Mouse (Mus musculus) embryonic facial prominence, embryonic 12.5 days (tissue): ENCODE measurements at regions not wholly inside any gene's neighbourhood (a gene's known extent, or its start where the extent isn't known, plus 50 kb on each side); places are given as distances from the start of the nearest gene placed in this dataset.
"Not testable (repeated sequence)": the region's sequence is repeated elsewhere in the genome, so short reads cannot be mapped to it uniquely, and the experiment has no call there.

ENCODE experiments used
- ATAC-seq: fragments of 200-750 bp; cut with Nextera tagmentation; 2 replicates; pipeline ENCODE4 v1.8.0; 2017; ENCODE audit not compliant: insufficient number of reproducible peaks, insufficient read depth, low FRiP score, low TSS enrichment
- H3K27ac ChIP-seq: fragments of 300-500 bp; sonication (generic); 2 replicates; pipeline ENCODE4 v1.5.1; 2016; ENCODE audit warnings: mild to moderate bottlenecking
- H3K27me3 ChIP-seq: fragments of 300-500 bp; sonication (generic); 2 replicates; pipeline ENCODE4 v1.6.1; 2016; ENCODE audit warnings: mild to moderate bottlenecking, moderate library complexity
- H3K36me3 ChIP-seq: fragments of 300-500 bp; sonication (generic); 2 replicates; pipeline ENCODE4 v1.6.1; 2016; ENCODE audit warnings: mild to moderate bottlenecking
- H3K4me1 ChIP-seq: fragments of 300-500 bp; sonication (generic); 2 replicates; pipeline ENCODE4 v1.6.1; 2016
- H3K4me2 ChIP-seq: fragments of 300-500 bp; sonication (generic); replicated peaks from 2 replicates; pipeline ENCODE4 v1.6.1; 2016; ENCODE audit warnings: mild to moderate bottlenecking, moderate library complexity
- H3K4me3 ChIP-seq: fragments of 300-500 bp; sonication (generic); 2 replicates; pipeline ENCODE4 v1.5.1; 2016; ENCODE audit warnings: mild to moderate bottlenecking
- H3K9ac ChIP-seq: fragments of 300-500 bp; sonication (generic); 2 replicates; pipeline ENCODE4 v1.6.1; 2016; ENCODE audit warnings: mild to moderate bottlenecking, moderate library complexity
- H3K9me3 ChIP-seq: fragments of 300-500 bp; sonication (generic); 2 replicates; pipeline ENCODE4 v1.6.1; 2016; ENCODE audit warnings: mild to moderate bottlenecking, moderate library complexity
- WGBS: fragments of 180-500 bp; shearing (Covaris S2); methylation state at CpG from one replicate; pipeline ENCODE4 v1.1.7; 2016; 5-methylcytosine and 5-hydroxymethylcytosine counted together

DNA sequence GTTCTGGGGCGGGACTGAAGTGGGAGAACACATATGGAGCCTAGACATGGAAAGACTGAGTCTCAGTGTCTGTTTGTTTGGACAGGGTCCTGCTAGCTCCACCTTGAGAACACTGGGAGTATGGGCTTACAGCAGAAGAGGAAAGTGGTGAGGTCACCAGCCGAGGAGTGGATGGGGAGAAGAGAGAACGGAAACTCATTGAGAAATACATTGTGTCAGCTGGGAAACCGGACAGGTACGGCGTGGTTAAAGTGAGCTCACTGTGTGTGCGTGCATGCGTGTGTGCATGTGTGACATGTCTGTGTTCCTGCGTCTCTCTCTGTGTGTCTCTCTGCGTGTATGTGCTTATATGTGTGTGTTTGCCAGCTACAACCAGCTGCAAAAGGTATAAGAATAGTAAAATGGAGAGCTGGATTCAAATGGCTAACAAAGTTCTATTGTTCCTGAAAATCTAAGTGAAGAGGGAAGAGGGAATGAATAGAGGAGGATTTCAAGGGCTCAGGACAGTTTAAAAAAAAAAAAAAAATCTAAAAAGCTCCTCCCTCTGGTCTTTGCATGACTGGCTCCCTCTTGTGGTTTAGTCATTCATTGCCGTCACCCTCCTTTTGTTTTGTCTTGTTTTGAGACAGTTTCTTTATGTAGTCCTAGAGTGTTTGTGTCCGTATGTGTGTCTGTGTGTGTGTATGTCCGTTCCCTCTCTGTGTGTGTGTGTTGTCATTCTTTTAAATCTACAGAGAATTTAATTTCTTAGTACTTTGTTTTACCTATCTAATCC, 52.0 kb upstream of the Ak4 start:
- no peak for ATAC-seq
- H3K4me3 ChIP-seq, result no peak overlapping the region
- H3K4me1 ChIP-seq, result no peaks in the 10 kb centered on the region
- H3K27me3 ChIP-seq, result no peaks in the 10 kb centered on the region
- no peaks in the 10 kb centered on the region for H3K9me3 ChIP-seq
- no peak overlapping the region for H3K27ac ChIP-seq
- 66% methylated on average over 13 of the region's 13 CpGs for WGBS
- H3K9ac ChIP-seq, result no peak overlapping the region
- no peak overlapping the region for H3K4me2 ChIP-seq
- no peaks in the 10 kb centered on the region for H3K36me3 ChIP-seq

DNA sequence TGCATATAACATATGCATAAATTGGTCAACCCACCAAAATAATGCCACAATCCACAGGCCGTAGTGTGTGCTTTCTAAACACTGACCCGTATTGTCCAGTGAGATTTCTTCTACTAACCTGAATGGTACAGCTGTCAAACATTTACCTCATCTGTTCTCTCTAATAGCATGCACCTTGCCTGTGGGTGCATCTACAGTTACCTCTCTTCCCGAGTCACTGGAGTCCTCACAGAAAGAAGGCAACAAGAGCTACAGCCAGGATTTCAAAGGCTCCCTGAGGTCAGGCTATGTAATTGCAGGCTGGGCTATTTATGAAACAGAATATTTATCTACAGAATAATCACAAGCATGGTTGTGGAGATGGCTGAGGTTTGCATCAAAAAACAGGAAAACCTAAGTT, 53.8 kb upstream of the Ak4 start:
- H3K9me3 ChIP-seq, result no peaks in the 10 kb centered on the region
- no peak overlapping the region for H3K4me3 ChIP-seq
- H3K4me2 ChIP-seq, result no peak overlapping the region
- no peaks in the 10 kb centered on the region for H3K27me3 ChIP-seq
- no peak overlapping the region for H3K27ac ChIP-seq
- no peak for ATAC-seq
- 76% methylated on average over 3 of the region's 3 CpGs for WGBS
- H3K4me1 ChIP-seq, result no peaks in the 10 kb centered on the region
- H3K36me3 ChIP-seq, result no peaks in the 10 kb centered on the region
- no peak overlapping the region for H3K9ac ChIP-seq

DNA sequence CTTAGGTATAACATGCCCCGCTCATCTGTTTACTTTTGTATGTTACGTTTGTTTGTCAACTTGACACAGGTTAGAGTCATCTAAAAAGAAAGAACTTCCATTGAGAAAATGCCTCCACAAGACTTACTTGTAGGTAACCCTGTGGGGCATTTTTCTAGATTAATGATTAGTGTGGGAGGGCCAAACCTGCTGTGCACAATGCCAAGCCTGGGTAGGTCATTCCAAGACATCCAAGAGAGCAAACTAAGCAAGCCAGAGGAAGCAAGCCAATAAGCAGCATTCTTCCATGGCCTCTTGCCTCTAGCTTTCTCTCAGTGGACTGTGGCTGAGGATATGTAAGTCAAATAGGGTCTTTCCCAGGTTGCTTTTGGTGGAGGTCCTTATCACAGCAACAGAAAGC, 54.4 kb upstream of the Ak4 start:
- ATAC-seq, result no peak
- 89% methylated on average over 2 of the region's 2 CpGs for WGBS
- no peaks in the 10 kb centered on the region for H3K4me1 ChIP-seq

DNA sequence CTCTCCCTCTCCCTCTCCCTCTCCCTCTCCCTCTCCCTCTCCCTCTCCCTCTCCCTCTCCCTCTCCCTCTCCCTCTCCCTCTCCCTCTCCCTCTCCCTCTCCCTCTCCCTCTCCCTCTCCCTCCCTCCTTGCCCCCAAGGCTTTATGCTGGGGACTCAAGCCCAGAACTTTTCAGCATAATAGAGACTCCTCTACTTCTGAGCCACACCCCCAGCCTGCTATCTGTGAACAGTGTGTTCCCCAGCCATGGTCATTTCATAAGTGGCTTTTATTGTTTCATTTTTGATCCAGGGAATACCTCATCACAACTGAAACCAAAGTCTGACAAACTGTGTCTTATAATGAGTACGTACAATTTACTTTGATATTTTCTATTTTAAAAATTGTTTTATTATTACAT, 55.8 kb upstream of the Ak4 start:
- H3K36me3 ChIP-seq, H3K9me3 ChIP-seq, H3K4me1 ChIP-seq, H3K4me3 ChIP-seq, H3K27me3 ChIP-seq, H3K27ac ChIP-seq, H3K4me2 ChIP-seq, H3K9ac ChIP-seq, ATAC-seq: not testable (repeated sequence)
- WGBS, result 90% methylated on average over 1 of the region's 1 CpGs

More for the DNA sequence above, 54.4 kb upstream of the Ak4 start:
- Histone ChIP-seq H3K4me3 (no peak overlapping the region), H3K9ac (no peak overlapping the region), H3K36me3 (no peaks in the 10 kb centered on the region), H3K4me2 (no peak overlapping the region), H3K27ac (no peak overlapping the region), H3K9me3 (no peaks in the 10 kb centered on the region), H3K27me3 (no peaks in the 10 kb centered on the region)

DNA sequence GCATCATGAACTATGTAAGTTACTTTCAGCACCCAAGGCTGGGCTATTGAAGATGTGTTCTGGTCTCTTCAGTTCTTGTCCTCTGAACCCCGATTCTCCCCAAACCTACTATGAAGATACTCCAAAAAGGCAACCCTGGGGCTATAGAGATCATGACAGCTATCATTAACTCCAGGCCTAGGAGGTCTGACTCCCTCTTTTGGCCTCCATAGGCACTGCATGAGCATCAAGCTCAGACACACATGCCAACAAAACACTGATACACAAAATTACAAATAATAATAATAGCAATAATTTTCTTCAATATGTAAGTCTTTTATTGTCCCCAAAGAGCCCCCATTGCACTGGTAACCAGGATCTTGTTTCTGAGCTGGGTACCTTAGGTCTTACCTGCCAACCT, 57.3 kb upstream of the Ak4 start:
- no peaks in the 10 kb centered on the region for H3K36me3 ChIP-seq
- 96% methylated on average over 1 of the region's 1 CpGs for WGBS
- ATAC-seq, result no peak
- H3K4me3 ChIP-seq, result no peak overlapping the region
- no peaks in the 10 kb centered on the region for H3K9me3 ChIP-seq
- no peak overlapping the region for H3K9ac ChIP-seq
- H3K27ac ChIP-seq, result no peak overlapping the region
- H3K4me2 ChIP-seq, result no peak overlapping the region
- H3K27me3 ChIP-seq, result no peaks in the 10 kb centered on the region
- peaks cover 5% of the 10 kb centered on the region for H3K4me1 ChIP-seq

DNA sequence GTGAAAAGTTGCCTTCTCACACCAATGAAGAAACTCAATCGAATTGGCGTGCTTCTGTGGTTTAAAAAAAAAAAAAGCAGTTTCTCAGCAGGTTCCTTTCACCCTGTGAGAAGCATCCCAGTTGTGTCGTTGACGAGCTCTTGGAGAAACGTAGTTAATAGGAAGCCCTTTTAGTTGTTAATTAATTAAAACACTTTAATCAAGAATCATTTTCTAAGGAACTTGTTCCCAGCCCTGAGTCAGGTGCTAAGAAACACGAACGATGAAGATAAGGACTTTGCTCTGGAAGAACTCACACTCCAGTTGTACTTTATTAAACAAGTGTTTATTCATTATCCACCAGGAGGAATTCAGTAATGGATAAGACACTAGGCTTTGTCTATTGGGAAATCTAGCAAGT, 58.8 kb upstream of the Ak4 start:
- H3K4me3 ChIP-seq, result no peak overlapping the region
- H3K27me3 ChIP-seq, result no peaks in the 10 kb centered on the region
- no peak overlapping the region for H3K9ac ChIP-seq
- H3K27ac ChIP-seq, result no peak overlapping the region
- no peaks in the 10 kb centered on the region for H3K9me3 ChIP-seq
- no peak for ATAC-seq
- peaks cover 7% of the 10 kb centered on the region for H3K4me1 ChIP-seq
- H3K36me3 ChIP-seq, result no peaks in the 10 kb centered on the region
- no peak overlapping the region for H3K4me2 ChIP-seq
- 85% methylated on average over 7 of the region's 7 CpGs for WGBS

DNA sequence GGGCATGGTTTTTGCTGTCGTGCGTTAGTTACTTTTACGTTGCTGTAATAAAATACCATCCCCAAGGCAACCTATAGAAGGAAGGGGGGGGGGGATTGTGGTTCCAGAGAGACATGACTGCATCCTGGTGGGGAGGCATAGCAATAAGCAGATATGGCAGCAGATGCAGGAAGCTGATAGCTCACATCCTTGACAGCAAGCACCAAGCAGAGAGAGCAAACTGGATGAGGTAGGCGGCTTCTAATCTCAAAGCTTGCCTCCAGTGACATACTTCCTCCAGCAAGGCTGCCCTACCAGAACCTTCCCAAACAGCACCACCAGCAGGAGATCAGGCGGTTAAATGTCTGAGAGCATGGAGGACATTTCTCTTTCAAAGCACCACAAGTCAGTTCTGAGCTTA, 60.0 kb upstream of the Ak4 start:
- no peak overlapping the region for H3K4me3 ChIP-seq
- WGBS, result 85% methylated on average over 5 of the region's 5 CpGs
- H3K9ac ChIP-seq, result no peak overlapping the region
- H3K36me3 ChIP-seq, result no peaks in the 10 kb centered on the region
- H3K4me1 ChIP-seq, result peaks cover 18% of the 10 kb centered on the region
- no peak overlapping the region for H3K27ac ChIP-seq
- ATAC-seq, result no peak
- no peaks in the 10 kb centered on the region for H3K9me3 ChIP-seq
- H3K4me2 ChIP-seq, result no peak overlapping the region
- H3K27me3 ChIP-seq, result no peaks in the 10 kb centered on the region

DNA sequence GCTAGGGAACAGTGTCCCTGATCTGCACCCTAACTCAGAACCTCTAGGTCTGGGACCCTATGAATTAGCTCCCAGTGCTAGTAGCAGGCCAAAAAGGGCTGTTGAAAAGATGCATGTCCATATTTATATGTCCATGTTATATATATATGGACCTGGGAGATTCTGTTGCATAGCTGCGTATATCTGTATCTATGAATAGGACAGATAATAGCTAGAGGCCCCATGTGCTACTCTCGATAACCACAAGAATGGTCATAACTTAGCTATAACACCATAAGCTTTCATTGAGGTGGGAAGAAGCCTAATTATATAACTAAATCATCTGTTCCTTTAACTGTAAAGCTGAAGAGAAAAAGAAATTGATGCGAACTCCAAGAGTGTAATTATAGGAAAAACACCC, 60.6 kb upstream of the Ak4 start:
- Histone ChIP-seq H3K9ac (no peak overlapping the region), H3K4me1 (peaks cover 23% of the 10 kb centered on the region), H3K9me3 (no peaks in the 10 kb centered on the region), H3K27ac (no peak overlapping the region), H3K4me2 (no peak overlapping the region), H3K36me3 (no peaks in the 10 kb centered on the region), H3K27me3 (no peaks in the 10 kb centered on the region), H3K4me3 (no peak overlapping the region)
- WGBS, result 90% methylated on average over 3 of the region's 3 CpGs
- ATAC-seq, result no peak

DNA sequence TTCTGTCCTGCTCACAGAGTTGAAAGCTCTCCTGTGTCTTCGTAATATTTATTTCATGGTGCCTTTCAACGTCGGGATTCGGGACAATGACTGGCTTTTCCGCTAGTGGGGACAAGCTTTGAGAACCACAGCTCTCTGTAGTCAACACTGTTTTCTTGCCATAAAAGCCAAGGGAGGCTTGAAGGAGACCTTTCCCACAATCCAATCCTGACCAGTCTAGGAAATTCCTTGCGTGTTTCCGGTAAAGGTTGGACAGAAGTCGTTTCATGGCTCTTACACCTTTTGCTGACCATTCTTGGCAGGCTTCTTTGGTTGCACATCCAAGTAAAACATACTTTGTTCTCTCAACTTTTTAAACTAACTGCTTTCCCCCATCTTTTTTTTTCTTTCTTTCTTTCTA, 61.2 kb upstream of the Ak4 start:
- Histone ChIP-seq H3K9me3 (no peaks in the 10 kb centered on the region), H3K27me3 (no peaks in the 10 kb centered on the region), H3K9ac (no peak overlapping the region), H3K4me2 (peak overlapping the region; percentile 93; the same call in 1 of the 2 replicates), H3K4me1 (peaks cover 23% of the 10 kb centered on the region), H3K36me3 (no peaks in the 10 kb centered on the region), H3K4me3 (no peak overlapping the region), H3K27ac (no peak overlapping the region)
- WGBS, result 88% methylated on average over 8 of the region's 8 CpGs
- no peak for ATAC-seq

DNA sequence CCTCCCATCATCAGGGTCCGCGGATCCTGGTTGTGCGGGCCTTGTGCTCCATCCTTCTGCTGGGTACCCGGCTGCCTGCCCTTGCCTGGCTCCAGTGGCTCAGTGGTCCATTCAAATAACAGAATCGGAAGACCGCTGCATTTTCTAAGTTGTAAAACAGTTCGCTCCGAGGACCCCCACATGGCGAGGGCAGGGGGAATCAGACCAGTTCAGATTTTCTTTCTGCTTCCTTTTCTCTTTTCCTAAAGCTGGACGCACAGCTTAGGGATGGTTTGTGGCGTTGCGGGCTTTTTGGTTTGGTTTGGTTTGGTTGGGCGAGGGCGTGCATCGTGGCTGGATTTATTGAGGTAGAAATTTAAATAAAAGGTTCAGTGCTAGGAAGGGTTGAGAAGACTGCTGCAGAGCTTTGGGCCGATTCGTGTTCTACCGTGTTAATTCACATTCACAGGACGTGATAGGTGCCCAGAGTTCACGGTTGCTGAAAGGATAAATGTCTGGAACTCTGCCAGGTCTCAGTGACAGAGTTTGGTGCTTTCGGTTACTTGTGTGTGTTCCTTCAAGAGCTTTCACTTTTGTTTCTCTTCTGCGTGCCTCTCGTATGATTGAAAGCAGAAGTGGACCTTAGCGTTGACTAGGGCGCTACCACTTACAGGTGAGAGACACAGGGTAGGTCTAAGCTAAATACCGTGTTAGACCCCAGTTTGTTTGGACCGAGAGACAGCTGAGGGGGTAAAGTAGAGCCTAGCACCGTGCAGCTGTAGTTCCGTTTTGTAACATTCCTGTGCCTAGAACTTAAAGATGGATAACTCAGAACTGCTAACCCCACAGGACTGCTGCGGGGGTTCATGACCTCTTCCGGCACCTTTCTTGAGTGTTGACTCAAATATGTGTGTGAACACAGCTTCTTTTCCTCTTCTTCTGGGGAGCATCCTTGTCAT, 61.9 kb upstream of the Ak4 start:
- Histone ChIP-seq H3K4me3 (peak overlapping the region; percentile 76), H3K36me3 (no peaks in the 10 kb centered on the region), H3K9me3 (no peaks in the 10 kb centered on the region), H3K27ac (peak overlapping the region; percentile 85), H3K27me3 (no peaks in the 10 kb centered on the region), H3K9ac (peak overlapping the region; percentile 51), H3K4me2 (peak overlapping the region; percentile 93), H3K4me1 (peaks cover 23% of the 10 kb centered on the region)
- 12% methylated on average over 31 of the region's 31 CpGs for WGBS
- no peak for ATAC-seq

DNA sequence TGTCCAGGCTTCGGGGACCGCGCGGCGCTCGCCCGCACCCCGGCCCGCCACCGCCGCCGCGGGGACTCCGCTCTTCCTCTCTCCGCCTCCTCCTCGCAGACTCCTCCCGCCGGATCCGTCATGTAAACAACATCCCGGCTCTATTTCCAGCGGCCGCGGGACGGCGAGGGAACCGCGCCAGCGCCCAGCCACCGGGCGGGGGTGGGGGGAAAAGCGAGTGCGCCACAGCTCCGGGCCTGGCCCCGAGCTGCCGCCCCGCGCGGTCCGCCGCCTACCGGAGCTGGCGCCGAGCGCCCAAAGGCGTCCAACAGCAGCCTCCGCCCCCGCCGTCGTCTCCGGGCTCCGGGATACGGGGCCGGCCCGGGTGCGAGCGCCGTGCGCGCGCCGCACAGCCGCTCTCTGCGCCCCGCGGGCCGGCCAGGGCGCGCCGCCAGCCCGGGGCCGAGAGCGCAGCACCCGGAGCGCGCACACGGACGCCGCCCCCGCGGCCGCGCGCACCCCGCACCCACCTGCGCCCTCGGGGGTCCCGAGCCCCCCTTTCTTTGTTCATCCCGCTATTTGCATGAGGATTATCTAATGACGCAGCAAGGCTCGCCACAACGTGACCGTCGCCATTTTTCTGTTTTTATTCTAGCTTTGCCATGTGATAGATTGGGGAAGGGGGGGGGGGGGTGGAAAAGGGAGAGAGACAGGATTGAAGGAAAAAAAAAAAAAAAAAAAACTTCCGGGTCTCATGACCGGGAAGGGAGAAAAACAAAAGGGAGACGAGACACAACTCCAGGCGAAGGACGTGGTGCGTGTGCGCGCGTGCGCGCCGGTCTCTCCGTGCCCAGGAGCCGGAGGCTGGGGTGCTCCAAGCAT, 62.8 kb upstream of the Ak4 start:
- under 1% methylated on average over 76 of the region's 107 CpGs for WGBS
- ATAC-seq, result peak; percentile 67
- Histone ChIP-seq H3K4me2 (peak overlapping the region; percentile 93), H3K9ac (peak overlapping the region; percentile 83), H3K36me3 (no peaks in the 10 kb centered on the region), H3K4me1 (peaks cover 23% of the 10 kb centered on the region), H3K27ac (peak overlapping the region; percentile 88), H3K4me3 (peak overlapping the region; percentile 76), H3K9me3 (no peaks in the 10 kb centered on the region), H3K27me3 (no peaks in the 10 kb centered on the region)
